Mouse (Mus musculus): ENCODE data around the gene Mob3b.
A peak's percentile ranks its signal among the peaks of the same experiment; 100 is the strongest.

The Mob3b gene

DNA sequence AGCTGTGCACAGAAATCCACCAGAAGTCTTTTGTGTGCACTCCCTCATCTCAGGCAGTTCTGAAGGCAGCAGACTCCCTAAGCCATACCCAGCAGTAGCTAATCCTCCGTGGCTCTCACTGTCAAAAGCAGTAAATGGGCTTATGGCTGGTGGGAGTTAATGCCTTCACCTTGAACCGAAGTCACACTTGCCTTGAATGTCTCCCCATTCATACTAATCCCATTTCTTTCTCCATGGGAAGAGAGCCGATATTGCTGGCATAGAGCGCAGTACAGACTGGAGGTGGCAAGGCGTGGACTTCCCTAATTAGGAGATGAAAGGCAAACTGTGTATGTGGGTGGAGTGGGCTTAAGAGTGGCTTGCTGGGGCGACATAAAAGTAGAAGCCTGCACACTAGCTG lies 41.4 kb downstream of the Mob3b start:
- no peak for DNase-seq (ENCODE audit: extremely low spot score, low spot score)

GRCm38 (mm10) chr4:35114950-35115349 lies 42.3 kb downstream of the Mob3b start:
- no peak for DNase-seq (ENCODE audit: extremely low spot score, low spot score)

- DNase-seq (ENCODE audit: extremely low spot score, low spot score) = no peak
Observed at GRCm38 (mm10) chr4:35113516-35114248, 43.6 kb downstream of the Mob3b start.

- DNase-seq (ENCODE audit: extremely low spot score, low spot score) = no peak
Observed at GRCm38 (mm10) chr4:35112452-35112851, 44.8 kb downstream of the Mob3b start.

DNA sequence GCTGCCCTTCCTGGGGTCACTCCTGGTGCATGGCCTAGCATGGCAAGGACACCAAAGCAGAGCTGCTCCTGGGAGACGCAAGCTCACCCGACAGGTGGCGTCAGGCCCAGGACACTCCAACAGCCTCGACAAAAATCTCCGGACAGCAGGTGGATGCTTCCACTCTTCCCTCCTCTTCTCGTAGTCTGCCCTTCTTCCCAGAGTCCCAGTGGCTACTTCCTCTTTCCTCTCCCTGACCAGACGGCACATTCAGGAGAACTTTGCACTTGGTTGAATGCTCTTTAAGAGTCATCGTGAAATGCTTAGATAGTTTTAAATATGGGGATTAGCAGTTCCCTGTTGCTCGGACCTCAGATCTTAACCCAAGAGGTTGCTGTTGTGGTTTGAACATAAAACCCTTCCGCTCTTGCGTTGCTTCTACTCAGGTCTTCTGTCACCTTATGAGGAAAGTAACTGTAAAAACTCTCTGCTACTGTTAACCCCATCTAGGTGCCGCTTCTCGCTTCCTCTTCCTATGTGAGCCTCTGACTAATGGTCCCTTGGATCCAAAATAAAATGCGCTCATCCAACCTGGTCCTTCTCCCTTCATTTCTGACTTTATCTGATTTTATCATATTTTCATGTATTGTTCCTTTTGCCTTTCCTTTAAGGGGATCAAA lies 52.0 kb downstream of the Mob3b start:
- DNase-seq (ENCODE audit: extremely low spot score, low spot score) = no peak

DNA sequence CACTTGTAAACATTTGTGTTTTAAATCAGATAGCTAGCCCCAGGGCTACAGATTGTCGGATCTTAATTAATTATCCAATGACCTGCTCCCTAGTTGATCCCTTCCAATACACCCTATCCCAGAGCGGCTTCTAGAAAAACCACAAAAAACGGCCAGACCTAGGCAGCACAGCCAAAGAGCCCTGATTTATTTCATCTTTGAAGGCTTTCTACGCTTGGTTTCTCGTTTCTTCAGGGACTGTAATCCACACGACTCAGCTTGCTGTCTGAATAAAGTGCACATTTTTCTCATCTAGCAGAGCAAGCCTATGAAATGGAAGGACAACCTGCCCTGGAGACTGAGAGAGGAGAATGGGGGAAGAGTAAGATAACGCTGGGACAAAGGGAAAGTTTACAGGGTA lies 56.1 kb downstream of the Mob3b start:
- DNase-seq (ENCODE audit: extremely low spot score, low spot score) = no peak

GRCm38 (mm10) chr4:35099865-35100780 lies 57.2 kb downstream of the Mob3b start:
- DNase-seq (ENCODE audit: extremely low spot score, low spot score) = peak; percentile 79

DNA sequence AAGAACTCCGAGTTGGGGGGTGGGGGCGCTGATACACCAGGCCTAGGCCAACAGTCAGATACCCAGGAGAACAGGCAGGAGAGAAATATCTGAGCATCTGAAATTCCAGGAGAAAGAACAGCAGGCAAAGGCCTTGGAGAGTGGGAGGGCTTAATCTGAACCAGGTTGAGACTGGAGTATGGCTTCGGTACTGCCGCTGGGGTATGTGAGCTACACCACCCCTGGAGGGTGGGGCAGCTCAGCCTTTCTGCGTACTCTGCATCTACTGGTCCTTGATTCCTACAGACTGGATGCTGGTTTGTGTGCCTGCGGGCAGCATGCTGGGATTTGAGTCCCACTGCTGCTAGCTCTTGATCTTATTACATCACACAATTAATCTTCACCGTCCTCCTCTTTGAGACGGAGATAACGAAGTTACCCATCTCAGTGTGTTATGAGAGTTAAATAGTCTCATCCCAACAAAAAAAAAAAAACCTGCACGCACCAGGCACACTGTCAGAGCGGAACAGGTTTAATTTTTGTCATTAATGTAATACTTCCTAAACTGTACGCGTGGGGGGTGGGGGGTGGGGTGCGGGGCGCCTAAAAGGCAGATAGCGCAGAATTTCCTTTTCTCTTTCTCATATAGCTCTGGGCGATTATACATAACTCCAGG lies 57.9 kb downstream of the Mob3b start:
- DNase-seq (ENCODE audit: extremely low spot score, low spot score) = peak; percentile 40

DNA sequence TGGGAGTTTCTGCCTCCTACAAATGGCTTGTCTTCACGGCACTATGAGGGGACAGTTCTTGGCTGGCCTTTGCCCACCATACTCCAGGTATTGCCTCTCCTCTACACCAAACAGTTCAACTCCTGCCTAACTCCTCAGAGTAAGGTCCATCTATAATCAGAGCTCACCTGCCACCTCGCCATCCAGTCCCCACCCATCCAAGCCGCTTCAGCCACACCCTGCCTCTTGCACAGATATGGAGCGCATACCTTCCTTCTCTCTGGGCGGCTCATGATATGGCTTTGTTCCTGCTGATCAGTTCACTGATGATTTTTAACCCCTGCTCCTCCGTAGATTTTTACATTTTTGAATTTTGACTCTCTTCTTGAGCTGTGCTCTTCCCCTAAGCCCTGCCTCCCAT lies 58.7 kb downstream of the Mob3b start:
- no peak for DNase-seq (ENCODE audit: extremely low spot score, low spot score)

DNA sequence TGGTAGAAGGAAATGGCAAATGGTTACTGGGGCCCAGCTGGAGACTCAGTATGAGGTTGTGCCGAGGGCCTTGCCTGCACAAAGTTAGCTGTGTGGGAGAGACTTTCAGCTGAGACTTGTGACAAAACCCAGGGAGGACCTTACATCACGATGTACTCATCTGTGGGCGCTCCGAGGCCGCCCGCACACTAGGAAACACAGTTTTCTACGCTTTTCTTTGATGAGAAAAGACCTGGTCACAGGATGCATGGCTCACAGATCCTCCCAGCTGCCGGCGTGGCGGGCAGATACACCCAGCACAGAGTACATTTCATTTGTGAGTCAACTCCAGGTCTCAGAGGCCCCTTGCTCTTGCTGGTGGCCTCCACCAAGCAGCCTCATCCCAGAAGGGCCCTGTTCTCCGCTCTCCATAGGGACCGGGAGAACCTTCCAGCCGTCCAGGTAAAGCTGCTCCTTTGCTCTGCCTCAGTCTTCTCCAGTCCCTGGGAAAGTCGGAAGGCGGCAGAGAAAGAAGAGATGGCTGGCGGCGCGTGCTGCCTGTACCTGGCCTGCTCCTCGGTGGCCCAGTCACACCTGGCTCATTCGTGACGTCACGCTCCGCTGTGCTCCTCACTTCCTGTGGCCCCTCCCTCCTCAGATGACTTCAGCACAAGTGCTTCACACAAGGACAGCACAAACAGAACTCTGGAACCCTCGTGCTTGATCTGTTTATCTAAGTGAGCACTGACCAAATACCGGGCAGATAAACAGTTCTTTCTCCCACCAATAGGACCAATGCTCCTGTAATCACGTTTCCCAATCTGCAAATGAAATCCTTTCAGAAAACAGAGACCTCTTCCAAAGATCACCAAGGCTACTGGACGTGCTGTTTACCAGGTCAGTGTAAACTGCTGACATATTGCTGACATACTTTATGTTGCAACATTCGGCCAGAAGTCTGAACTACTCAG lies 60.8 kb downstream of the Mob3b start:
- DNase-seq (ENCODE audit: extremely low spot score, low spot score) = no peak

DNA sequence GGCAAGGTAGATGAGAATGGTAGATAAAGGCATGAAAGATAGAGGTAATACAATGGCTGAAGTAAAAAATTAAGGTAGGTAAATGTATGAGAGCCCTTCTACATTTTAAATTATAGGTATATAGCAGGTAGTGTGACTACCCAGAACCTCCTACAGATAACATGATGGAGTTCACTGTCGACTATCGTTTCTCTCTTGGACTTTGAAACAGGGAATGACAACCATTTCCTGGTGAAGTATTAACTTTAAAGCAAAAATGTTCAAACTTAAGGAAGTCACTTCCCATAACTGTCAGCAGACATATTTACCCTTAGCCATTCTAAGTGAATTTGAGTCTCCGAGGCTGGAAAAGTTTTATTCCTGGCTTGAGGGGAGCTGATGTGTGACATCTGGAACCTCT lies 64.8 kb downstream of the Mob3b start:
- no peak for DNase-seq (ENCODE audit: extremely low spot score, low spot score)

DNA sequence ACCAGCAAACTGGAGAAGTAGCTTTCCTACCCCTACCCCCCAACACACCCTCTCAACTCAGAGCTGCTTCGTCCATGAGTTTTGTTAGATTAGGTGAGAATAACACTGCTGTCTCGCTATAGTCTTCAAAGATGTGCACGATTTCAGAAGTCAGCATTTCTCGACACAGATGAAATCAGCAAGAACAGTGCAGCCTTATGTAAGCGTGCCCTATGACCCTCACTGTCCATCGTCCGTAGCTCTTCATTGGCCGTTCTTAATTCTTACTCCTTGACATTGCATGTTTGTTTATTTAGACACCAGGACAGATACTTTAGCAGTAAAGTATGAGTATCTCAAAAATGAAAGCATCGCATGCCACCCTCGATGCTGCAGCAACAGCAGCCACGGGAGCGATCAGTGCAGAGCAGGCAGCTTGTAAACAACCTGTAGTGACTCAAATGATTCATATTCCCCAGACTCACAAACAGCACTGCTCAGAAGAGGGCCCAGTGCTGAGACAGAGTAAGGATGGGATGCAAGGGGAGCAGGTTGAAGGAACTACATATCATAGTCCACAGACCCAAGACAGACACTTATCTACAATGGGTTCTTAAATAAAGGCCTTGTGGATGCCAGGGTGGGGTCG lies 66.0 kb downstream of the Mob3b start:
- DNase-seq (ENCODE audit: extremely low spot score, low spot score) = no peak

DNA sequence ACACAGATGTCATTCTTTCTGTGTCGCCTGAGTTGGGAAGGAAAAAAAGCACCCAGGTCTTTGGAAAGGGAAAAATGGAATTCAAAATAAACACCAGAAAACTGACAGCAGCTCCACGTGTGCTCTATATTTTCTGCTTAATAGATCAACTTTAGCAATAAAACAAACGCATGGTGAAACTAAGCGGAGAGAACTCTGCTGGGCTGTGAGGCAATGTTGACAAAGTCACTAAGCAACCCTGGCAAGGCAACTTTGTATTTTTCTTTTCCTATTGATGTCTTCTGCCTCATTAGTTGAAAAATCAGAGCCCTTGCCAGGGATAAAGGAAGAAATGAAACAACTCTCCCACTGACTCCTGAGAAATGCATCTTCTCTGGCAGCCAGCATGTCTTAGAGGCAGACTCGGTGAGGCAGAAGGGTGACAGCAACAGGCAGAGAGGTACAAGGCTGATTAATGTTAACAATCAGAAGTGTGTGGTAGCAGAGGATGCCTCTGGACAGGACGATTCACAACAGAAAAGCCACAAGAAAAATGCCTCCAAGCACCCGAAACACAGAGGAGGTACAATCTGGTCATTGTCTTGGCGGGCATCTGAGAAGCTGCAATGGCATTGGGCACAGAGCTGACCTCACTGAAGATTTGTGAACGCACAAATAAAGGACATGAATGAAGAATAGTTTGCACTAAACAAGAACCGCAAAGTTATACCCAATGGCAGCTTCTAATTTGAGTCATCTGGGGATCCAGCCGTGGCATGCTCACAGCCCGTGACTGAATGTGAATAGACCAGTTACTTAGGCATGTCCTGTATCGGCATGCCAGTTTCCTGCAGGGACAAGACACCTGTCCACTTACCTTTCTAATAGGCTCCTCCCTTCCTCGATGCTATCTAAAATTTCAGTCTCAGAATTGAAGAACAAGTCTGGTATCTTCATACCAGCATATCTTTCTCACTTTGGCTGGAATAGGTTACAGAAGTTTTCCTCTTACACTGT lies 67.7 kb downstream of the Mob3b start:
- DNase-seq (ENCODE audit: extremely low spot score, low spot score) = no peak

DNA sequence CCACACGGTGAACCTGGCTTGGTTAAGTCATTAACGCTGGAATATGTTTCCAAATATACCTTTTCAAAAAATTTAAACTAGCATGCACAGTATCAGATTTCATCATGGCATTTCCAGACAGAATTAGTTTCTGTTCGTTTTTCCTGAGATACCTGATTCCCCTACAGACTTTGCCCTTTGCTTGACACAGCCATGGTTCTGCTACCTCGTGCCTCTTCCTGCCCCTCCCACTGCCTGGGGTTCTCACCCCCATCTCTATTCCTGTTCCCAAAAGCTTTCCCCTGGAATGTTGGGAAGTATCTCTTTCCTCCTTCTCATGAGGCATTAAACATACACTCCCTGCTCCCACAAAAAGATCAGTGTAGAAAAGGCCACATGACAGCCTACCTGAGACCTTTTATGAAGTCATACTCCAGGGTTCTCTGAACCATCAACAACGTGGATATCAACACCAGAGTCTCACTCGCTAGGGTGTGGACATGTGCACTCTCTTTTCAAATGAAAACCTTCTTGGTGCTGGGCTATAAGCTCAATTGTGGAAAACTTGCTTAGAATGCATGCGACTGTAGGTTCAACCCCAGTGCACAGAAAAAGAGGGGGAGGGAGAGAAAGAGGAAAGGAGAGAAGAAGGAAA lies 71.1 kb downstream of the Mob3b start:
- no peak for DNase-seq (ENCODE audit: extremely low spot score, low spot score)

GRCm38 (mm10) chr4:35084060-35084459 lies 73.2 kb downstream of the Mob3b start:
- DNase-seq (ENCODE audit: extremely low spot score, low spot score) = no peak

DNA sequence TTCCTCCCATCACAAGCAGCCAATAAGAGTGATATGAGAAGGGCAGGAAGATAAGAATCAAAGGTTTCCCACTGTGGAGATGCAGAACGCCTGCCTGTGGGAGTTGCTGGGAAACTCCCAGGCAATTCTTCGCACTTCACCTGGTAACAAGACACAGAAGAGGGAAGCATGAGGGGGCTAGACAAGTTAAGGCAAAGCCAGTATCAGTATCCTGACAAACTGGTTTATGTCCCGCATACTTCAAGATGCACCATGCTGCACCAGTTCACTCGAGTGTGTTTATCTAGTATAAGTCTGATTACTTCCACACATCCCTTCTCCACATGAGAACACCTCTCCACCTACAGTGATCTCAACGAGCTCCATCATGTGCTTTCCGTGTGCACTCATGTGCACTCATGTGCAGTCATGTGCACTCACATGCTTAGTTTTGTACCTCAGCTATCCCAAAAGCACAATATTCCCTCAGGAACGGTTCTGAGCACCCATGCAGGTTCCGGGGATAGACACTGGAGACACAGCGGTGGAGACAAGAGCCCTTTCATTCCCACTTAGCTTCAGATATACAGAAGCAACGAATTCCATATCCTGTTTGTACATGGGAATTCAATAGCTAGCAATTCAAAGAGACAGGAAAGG lies 74.7 kb downstream of the Mob3b start:
- no peak for DNase-seq (ENCODE audit: extremely low spot score, low spot score)

DNA sequence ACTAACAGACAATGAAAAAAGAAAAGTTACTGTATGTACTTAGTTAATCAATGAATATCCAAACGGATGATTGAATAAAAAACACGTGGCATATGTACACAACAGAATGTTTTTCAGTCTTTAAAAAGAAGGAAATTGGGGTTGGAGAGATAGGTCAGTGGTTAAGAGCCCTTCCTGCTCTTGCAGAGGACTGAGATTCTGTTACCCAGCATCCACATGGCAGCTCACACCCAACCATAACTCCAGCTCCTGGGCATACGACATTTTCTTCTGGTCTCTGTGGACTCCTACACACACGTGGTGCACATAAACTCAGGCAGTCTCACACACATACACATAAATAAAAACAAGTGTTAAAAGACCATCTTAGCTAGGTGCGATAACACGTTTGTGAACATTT lies 77.0 kb downstream of the Mob3b start:
- DNase-seq (ENCODE audit: extremely low spot score, low spot score) = no peak

- no peak for DNase-seq (ENCODE audit: extremely low spot score, low spot score)
Observed at GRCm38 (mm10) chr4:35068739-35069138, 88.5 kb downstream of the Mob3b start.

Measured in neural tube, embryonic 10.5 days (tissue).